Mouse (Mus musculus): ENCODE results near the gene Aplnr. TPM values are rescaled to one million over a fixed set of nuclear protein-coding genes. Genes with fewer than 3 reads are reported as not detected.

Gene Aplnr
- 3.1 and 3.2 TPM in 2 replicates for polyA plus RNA-seq (2012; rRNA removed; ENCODE audit: low replicate concordance)

GRCm38 (mm10) chr2:85136089-85136488 is at the start of gene Aplnr:
Aplnr (plus strand) TSS chr2:85136225.

Other genes with a start within 250 kb of the Aplnr start
- 4.3 and 17.8 TPM in 2 replicates for gene Rtn4rl2, start 249.5 kb upstream of the Aplnr start, polyA plus RNA-seq (2012; rRNA removed; ENCODE audit: low replicate concordance)
- gene Slc43a3, start 199.6 kb upstream of the Aplnr start, polyA plus RNA-seq (2012; rRNA removed; ENCODE audit: low replicate concordance), result 16.4 and 16.8 TPM in 2 replicates
- 1.2 and 1.7 TPM in 2 replicates for gene Prg2, start 155.8 kb upstream of the Aplnr start, polyA plus RNA-seq (2012; rRNA removed; ENCODE audit: low replicate concordance)
- not detected in 2 replicates for gene Prg3, start 148.0 kb upstream of the Aplnr start, polyA plus RNA-seq (2012; rRNA removed; ENCODE audit: low replicate concordance)
- 43.0 and 56.0 TPM in 2 replicates for gene Ssrp1, start 99.0 kb upstream of the Aplnr start, polyA plus RNA-seq (2012; rRNA removed; ENCODE audit: low replicate concordance)
- gene P2rx3, start 98.8 kb upstream of the Aplnr start, polyA plus RNA-seq (2012; rRNA removed; ENCODE audit: low replicate concordance), result 0.11 and 0.15 TPM in 2 replicates
- 44.5 and 49.1 TPM in 2 replicates for gene Tnks1bp1, start 88.2 kb upstream of the Aplnr start, polyA plus RNA-seq (2012; rRNA removed; ENCODE audit: low replicate concordance)
- 0.27 and 0.79 TPM in 2 replicates for gene Lrrc55, start 61.0 kb downstream of the Aplnr start, polyA plus RNA-seq (2012; rRNA removed; ENCODE audit: low replicate concordance)
- not detected in 2 replicates for gene Olfr987, start 203.1 kb downstream of the Aplnr start, polyA plus RNA-seq (2012; rRNA removed; ENCODE audit: low replicate concordance)
- gene Olfr988, start 227.0 kb downstream of the Aplnr start, polyA plus RNA-seq (2012; rRNA removed; ENCODE audit: low replicate concordance), result not detected in 2 replicates